Mouse (Mus musculus) lung, adult 2 months (tissue): ENCODE data around the gene Pde4dip.

Experiments
- CTCF ChIP-seq: fragments of 200-500 bp; IDR thresholded peaks from 2 replicates; pipeline ENCODE4 v1.5.1; 2011; ENCODE audit warnings: mild to moderate bottlenecking, low read length, control low read depth; ENCODE audit not compliant: insufficient read depth
- POLR2A ChIP-seq: fragments of 200-500 bp; IDR thresholded peaks from 2 replicates; pipeline ENCODE4 v1.6.1; 2011; ENCODE audit warnings: low read depth, mild to moderate bottlenecking, control low read depth, low read length, borderline replicate concordance; ENCODE audit errors: extremely low read depth

DNA sequence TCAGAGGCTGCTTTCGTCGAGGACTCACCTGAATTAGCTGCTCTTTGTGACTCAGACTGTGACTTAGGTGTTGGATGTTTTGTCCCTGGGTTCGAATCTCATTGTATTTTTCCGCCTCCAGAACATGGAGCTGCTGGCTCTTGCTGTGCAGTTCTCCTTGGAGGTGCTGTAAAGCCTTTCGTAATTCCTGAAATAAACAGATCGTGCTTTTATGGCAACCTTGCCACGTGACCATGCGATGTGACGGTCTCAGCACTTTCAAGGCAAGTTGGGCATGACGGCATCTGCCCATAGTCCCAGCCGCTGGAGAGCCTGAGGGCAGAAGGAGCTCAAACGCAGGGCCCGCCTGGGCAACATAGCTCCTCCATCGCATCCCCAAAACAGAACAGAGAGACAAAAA is 133.1 kb downstream of the Pde4dip start:
- no peak for TF ChIP-seq CTCF
- TF ChIP-seq POLR2A: no peak
